Mouse (Mus musculus) A20 (cell line): Measurements from ENCODE around the gene Gmds.

ENCODE experiments used
- DNase-seq: peaks from one replicate; pipeline ENCODE4 v3.0.0-alpha.2; 2011; ENCODE audit warnings: low read depth, low spot score

Gmds gene

DNA sequence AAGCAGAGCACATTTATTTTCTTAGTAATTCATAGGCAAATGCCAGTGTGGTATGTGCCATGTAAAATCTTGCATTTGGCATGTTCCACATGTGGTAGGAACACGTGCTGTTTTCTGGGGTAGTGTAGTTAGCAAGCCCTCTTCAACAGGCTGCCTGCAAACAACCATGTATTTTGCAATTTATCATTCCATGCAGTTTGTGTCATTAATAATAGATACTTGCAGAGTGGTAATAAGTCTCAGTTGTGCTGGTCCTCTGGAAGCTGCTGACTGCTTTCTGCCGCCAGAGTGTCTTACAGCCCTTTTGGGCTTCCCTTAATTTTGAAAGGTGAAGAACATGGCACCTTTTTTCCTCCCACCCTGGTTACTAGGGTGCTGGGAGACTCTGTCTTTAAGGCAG is 525.8 kb downstream of the Gmds start:
- no peak for DNase-seq

DNA sequence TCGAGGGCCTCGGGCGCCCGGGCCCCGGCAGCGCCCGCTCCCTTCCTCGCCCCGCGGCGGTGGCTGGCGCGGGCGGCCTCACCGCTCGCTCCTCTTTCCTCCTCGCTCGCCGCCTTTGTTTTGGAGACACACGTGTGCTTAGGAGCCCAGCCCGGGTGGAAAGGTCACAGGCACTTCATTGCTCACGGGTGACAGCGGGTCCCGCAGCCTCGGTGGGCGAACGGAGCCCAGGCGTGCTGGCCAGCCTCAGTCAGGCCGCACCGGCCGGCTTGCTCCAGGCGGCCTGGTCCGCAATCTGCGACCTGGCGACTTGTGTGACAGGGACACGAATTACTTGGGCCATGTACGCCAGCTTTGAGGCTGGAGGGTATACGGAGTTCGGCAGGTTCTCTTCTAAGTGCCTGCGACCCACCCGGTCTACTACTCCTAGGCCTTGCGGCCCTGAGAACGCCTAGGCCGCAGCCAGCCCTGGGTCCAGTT is 527.0 kb downstream of the Gmds start:
- DNase-seq: no peak

DNA sequence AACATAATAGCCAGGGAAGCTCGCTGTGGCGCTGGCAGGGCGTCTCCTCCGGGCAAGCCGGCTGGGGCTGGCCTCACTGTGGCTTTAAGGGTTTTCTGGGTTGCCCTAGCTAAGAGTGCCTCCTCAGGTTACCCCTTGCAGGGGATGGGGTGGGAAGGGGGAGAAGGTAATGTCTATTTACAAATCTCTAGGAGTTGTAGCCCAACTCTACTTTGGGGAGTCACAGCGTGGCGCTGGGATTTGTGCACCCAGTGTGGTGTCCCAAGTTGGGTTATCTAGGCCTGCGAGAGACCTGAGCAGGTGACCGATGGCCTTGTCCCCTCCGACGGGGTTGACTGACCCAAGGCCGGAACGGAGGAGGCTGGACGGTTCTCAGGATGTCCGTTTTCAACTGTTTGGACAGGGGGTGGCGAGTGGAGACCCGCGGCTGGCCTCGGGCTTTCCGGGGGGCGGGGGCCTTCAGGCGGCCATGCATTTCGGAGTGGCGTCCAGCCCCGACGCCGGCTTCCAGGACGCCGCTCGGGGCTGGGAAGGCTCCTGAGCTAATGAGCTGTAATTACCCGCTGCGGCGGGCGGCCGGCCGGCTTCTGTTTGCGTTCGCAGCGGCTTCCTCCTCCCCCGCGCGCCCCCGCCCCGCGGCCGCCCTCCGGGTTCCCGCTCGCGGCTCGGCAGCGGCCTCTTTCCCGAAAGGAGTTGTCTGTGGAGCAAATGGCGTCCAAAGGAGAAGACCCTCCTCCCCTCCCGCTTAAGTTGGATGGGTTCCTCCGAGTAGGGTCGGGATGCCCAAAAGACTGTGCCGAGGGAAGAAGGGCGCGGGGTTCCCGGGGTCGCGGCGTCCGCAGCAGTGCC is 527.6 kb downstream of the Gmds start:
- no peak for DNase-seq

DNA sequence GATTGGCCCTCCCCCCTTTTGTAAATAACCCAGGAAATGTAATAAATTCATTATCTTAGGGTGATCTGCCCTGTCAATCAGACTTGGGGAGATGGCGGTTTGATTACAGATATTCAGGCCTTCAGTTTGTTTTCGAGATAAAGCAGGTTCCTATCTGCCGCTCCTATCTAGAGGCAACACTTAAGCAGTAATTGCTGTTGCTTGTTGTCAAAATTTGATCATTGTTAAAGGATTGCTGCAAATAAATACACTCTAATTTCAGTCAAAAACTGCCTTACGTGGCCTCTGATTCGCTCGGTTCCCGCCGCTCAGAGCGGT is 528.2 kb downstream of the Gmds start:
- DNase-seq: no peak

DNA sequence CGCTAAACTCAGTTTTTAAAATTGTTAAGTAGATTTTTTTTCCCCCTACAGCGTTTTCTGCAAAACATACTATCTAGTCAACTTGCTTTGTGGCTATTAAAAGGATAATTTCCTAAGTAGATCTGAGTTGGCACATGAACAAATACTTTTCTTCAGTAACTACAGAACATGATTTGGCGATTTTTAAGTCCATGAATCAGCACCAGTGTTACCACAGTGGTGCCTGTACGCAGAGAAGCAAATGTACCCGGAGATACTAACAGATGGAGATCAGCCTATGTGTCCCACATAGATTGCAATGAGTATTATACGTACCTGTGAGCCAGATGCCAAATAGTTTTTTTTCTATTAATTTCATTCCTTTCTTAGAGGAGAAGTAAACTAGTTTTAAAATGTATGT is 528.8 kb downstream of the Gmds start:
- DNase-seq: no peak

DNA sequence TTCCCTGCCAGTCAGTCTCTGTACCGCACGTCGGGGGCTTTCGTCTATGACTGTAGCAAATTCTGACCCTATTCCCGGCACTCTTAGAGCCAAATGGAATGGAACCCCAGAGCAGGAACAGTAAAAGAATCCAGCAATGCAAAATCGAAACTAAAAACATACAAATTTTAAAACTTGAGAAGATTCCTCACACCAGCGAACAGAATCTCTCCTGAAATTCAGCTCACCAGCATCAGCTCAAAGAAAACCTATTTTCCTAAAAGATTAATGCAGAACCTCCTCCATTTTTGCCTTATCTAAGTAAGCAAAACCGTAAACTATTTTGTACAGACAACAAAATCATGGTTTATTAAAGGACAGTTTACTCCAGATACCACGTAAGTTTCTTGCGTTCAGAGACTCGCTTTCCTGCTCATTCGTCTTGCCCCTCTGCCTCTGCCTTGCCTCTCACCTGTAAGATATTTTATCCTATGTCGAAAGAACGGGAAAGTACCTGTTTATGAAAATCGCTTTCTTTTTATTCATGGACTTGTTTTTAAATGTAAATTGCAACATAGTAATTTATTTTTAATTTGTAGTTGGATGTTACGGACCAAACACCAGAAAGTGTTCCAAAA is 529.6 kb downstream of the Gmds start:
- DNase-seq: no peak

DNA sequence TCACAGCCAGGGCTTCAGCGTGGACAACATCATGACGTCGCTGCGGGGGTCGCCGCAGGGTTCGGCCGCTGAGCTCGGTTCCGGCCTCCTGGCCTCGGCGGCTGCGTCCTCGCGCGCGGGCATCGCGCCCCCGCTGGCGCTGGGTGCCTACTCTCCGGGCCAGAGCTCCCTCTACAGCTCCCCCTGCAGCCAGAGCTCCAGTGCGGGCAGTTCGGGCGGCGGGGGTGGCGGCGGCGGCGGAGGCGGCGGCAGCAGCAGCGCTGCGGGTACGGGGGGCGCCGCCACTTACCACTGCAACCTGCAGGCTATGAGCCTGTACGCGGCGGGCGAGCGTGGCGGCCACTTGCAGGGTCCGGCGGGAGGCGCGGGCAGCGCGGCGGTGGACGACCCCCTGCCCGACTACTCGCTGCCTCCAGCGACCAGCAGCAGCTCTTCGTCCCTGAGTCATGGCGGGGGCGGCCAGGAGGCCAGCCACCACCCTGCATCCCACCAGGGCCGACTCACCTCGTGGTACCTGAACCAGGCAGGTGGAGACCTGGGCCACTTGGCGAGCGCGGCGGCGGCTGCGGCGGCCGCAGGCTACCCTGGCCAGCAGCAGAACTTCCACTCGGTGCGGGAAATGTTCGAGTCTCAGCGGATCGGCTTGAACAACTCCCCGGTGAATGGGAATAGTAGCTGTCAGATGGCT is 530.3 kb downstream of the Gmds start:
- no peak for DNase-seq

DNA sequence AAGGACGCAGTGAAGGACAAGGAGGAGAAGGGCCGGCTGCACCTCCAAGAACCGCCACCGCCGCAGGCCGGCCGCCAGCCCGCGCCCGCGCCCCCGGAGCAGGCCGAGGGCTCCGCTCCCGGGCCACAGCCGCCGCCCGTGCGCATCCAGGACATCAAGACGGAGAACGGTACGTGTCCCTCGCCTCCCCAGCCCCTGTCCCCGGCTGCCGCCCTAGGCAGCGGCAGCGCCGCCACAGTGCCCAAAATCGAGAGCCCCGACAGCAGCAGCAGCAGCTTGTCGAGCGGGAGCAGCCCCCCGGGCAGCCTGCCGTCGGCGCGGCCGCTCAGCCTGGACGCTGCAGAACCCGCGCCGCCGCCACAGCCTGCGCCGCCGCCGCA is 530.8 kb downstream of the Gmds start:
- no peak for DNase-seq

DNA sequence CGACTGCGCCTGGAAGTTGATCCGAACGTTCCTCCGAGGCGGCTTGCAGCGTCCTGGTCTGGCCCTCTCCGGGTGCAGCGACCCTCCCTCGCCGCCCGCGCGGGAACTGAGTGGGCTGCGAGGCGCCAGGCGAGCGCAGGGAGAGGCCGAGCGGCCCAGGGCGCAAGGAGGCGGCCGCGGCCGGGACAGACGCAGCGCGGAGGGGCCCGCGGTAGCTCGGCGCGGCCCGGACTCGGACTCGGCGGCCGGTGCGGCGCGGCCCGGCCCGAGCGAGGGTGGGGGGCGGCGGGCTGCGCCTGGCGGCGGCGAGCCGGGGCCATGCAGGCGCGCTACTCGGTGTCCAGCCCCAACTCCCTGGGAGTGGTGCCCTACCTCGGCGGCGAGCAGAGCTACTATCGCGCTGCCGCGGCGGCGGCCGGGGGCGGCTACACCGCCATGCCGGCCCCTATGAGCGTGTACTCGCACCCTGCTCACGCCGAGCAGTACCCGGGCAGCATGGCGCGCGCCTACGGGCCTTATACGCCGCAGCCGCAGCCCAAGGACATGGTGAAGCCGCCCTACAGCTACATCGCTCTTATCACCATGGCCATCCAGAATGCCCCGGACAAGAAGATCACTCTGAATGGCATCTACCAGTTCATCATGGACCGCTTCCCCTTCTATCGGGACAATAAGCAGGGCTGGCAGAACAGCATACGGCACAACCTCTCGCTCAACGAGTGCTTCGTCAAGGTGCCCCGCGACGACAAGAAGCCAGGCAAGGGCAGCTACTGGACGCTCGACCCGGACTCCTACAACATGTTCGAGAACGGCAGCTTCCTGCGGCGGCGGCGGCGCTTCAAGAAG is 531.4 kb downstream of the Gmds start:
- no peak for DNase-seq

DNA sequence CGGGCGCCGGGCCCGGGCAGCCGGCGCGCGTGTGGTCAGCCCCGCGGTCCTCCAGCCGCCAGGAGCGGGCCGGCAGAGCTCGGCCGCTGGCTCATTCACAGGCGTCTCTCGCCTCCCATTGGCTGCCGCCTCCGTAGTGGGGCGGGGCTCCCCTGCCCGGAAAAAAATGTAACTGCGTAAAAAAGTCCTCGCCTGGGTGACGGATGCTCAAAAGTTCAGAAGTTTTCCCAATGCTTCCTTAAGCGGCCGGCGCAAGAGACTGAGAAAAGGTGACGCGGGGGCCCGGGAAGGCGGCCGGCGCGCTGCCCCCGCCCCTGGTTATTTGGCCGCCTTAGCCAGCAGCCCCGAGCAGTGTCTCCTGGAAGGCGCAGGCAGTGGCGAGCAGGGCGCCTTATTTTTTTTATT is 532.1 kb downstream of the Gmds start, which contains the start of gene Foxc1:
Foxc1 (plus strand) TSS at position 206 of the 405 bp plus-strand sequence.
- DNase-seq: no peak

DNA sequence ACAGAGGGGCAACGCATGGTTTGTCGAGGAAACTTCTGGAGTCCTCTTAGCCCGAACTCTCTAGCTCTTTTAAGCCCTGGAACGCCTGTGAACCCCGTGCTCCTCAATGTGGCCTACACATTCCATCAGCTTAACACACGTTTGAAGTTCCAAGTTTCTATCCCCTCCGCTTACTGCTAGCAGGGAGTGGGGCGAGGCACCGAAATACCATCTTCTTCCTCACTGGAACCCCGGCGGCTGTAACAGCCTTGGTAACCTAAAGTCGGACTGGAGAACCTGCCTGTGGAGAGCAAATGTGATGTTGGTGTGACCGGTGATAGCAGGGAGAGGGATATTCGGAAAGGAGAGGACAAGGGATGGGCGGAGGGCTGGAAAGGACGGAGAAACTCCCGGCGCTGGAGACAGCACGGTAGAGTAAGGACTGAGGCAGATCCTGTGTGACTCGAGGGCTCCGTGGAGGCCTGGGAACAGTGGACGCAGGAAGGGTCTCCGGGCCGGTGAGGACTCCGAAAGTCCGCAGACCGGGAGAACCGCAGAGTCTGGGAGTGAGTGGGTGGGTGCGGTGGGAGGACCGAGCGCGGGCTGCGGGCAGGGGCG is 532.6 kb downstream of the Gmds start:
- DNase-seq: no peak

DNA sequence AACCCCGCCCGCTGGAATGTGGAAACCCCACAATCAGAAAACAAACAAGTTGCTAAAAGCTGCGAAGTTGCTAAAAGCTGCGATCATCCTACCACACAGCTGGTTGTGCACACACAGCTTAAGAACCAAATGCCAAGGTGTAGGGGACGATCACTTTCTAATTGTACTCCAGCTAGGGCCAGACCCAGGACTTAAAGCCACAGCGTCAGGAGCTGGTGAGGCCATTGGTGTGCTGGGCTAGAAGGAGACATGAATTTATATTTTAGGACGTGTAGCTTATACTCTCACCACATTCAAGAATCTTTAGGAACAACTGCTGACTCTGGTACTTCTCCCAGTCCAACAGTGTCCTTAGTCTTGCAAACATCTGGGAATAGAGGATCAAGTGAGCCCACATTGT is 534.0 kb downstream of the Gmds start:
- DNase-seq: no peak

DNA sequence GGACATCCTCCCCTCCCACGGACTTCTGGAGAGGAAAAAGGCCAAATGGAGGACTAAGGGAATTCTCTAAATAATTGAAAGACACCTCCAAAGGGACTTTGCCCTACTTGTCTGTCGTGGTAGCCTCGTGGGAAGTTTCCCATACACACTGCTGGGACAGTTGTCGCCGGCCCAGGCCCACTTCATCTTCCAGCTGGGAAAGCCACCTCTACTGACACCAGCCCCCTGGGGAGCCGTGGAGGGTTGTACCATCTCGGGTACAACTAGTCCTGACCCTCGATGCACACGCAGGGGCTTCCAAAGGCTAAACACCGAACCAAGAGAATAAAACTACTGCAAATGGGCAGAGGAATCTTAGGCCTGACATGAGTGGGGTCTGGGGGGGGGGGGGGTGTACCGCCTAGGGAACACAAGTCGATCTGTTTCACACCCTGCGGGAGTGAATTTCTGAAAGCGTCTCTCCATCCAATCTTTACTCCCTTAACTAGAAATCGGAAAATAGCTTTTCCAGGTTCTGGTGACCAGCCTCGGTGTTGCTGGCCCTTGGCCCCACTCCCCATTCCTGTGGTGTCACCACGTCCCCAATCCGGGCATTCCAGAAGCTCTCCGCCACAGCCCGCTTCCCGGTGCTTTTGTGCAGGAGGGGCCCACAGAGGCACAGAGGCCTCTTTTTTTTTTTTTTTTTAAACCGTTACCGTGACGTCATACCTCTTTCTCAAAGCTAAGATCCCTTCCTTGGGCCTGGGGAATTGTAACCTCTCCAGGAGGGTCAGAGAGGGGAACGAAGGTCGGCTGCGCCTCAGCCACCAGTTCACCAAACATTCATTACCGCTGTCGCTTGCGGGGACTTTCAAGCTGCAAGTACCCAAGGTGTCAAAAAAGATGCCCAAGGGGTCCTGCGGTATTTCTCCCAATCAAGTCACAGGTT is 535.1 kb downstream of the Gmds start:
- DNase-seq: no peak

DNA sequence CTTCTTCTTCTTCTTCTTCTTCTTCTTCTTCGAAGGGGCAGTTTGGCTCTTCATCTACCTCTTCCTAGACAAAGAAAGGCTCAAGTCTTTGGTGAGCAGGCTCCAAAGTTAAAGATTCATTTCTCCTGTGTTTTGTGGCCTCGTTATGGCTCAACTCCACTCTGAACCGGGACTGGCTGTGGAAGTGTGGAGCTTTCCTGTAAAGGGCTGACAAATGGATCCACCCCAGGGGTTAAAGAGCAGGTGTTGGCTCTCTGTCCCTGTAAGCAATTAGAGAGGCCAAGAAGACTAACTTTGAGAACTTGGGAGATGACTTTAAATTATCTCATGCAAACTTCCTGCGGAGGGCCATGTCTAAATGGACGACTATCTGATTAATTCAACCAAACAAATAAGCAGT is 536.1 kb downstream of the Gmds start:
- no peak for DNase-seq

DNA sequence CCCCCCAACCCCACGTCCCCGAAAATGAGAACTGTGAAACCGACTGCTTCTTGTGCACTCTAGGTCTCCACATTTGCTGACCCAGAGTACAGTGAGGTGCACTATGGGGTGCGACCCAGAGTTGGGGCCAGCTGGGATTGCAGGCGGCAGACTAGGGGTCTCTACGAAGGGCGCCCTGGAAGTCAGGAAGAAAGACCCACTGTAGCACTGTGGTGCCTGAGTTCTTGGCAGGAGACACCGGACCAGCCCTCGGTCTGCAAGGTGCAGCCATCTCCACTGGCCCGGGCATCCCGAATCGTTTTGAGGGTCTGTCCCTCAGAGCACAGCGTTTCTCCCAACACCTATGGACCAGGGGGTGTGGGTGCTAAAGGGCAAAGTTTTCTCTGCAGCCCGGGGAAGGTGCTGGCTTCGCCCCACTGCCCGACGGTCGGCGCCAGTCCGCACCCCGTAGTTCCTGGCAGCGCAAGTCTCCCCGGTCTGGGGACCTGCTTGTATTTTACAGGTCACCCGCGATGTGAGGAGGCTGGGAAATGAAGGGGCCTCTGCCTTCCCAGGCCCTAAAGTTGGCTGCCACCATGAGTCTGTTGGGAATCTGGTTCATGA is 536.7 kb downstream of the Gmds start:
- no peak for DNase-seq

DNA sequence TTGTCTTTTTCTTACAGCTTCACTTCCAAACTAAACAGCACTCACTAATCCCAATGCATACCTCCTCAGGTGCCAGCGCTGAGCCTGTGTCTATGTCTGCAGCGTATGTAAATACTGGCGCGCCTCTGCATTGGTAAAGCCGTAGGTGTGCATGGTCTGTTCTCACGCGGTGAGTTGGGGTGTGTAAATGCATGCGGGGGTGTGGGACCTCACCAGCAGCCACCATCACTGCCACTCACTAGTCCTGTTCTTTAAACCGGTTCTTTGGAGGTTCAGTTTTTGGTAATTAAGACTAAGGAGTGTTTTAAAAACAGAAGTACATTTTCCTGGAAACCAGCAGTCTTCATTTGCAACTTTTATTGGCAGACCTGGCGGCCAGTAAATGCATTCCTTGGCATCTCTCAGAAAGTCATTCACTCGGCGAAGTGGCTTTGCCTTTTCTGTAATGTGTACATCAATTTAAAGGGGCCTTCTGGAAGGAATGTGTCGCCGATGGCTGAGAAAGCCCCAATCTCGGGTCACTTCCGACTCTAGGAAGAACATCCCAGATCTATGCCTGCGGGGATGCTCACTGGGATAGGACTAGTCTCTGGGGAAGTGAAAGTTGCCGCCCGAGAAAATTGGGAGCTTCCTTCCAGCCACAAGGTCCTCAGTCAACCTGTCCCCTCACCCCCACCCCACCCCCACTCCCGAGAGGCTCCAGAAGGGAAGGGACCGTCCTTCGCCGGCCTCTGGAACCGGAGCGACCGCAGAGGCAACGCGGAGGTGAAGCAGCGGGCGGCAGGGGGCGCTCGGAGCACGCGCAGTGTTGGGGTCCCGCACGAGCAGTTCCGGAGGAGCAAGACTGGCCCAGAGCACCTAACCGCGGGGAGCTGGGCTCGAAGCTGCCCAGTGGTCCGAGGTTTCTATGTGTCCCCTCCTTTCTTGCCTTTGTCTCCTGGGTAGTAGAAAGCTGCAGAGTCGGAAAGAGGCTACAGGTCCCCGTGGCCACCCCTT is 537.7 kb downstream of the Gmds start:
- peak; percentile 41 for DNase-seq

DNA sequence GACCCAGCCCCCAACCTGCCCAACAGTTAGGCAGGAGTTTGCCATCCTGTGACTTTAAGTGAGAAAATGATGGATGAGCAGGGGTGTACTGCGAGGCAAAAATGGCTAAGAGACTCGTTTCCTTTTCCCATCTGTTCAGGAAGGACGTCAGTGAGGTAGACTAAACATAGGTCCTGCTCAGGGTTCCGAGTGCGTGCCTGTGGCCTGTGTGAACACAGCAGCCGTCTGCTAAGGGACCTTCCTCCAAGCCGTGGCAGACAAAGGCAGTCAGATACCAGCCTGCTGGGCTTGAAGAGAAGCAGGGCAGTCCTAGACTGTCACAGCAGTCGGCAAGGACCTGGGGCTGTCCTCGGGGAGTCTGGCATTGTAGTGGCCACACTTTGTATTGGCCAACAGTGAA is 540.5 kb downstream of the Gmds start:
- DNase-seq: no peak

DNA sequence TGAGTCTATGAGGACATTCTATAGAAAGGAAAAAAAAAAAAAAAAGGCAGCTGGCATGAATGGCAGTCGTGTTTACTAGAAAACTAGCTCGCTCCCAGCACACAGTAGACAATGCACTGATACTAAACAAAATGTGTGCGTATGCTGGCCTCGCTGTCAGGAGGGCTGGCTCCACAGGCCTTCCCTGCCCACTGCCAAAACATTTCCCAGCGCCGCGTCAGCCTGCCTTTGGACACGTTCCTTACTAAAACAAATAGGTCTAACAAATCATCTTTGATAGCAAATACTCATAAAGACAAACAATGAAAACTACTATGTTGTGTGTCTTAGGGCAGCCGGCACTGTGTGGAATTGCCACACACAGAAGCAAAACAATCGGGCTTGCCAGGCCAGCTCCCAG is 541.2 kb downstream of the Gmds start:
- DNase-seq: no peak

DNA sequence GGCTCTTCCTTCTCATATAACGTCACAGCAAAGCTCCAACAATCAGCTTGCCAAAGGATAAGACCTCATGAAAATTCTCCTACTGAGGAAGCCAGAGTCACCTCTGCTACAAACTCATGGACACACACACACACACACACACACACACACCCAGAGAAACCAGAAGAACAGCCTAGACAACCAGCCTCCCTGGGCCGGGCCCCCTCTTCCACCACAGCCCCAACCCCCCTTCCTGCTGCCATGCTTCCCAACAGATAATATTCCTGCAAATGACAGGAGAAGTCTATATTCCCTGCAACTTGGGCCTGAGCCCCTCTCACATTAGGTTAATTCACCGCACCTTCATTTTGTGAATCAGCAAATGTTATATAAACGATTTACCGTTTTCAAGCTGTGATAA is 545.4 kb downstream of the Gmds start:
- no peak for DNase-seq
